Mouse (Mus musculus) G1E (cell line): Measurements from ENCODE around the gene Frem2.

ENCODE experiments used
- CTCF ChIP-seq: IDR thresholded peaks from 2 replicates; pipeline ENCODE4 v1.5.1; 2012; ENCODE audit warnings: low read depth, low read length, inconsistent platforms, mixed read lengths
- GATA1 ChIP-seq: IDR thresholded peaks from 2 replicates; pipeline ENCODE4 v1.6.1; 2012; ENCODE audit warnings: borderline replicate concordance, low read length, inconsistent platforms, mixed read lengths

- TF ChIP-seq CTCF (no peak), GATA1 (no peak)
These were observed 26.0 kb downstream of the Frem2 start for GRCm38 (mm10) chr3:53631126-53631525.
